Mouse (Mus musculus) kidney, postnatal 0 days (tissue): ENCODE data around the gene Zdhhc25. TPM values are rescaled to one million over a fixed set of nuclear protein-coding genes. Genes with fewer than 3 reads are reported as not detected.

Experiments used
- ATAC-seq: fragments of 200-750 bp; cut with Nextera tagmentation; replicated peaks from 2 replicates; pipeline ENCODE4 v1.8.0; 2017; ENCODE audit warnings: low read depth, moderate number of reproducible peaks, moderate TSS enrichment, moderate library complexity; ENCODE audit not compliant: low FRiP score
- DNase-seq: peaks from one replicate; pipeline ENCODE4 v3.0.0-alpha.2; 2016; ENCODE audit warnings: low spot score
- H3K27ac ChIP-seq: fragments of 300-500 bp; sonication (generic); 2 replicates; pipeline ENCODE4 v1.5.1; 2014; ENCODE audit warnings: mild to moderate bottlenecking
- H3K27me3 ChIP-seq: fragments of 300-500 bp; sonication (generic); 2 replicates; pipeline ENCODE4 v1.6.1; 2014; ENCODE audit warnings: low read length, mixed read lengths; ENCODE audit not compliant: insufficient read depth
- H3K36me3 ChIP-seq: fragments of 300-500 bp; sonication (generic); 2 replicates; pipeline ENCODE4 v1.6.1; 2014; ENCODE audit warnings: low read length, mixed read lengths; ENCODE audit not compliant: insufficient read depth
- H3K4me1 ChIP-seq: fragments of 300-500 bp; sonication (generic); replicated peaks from 2 replicates; pipeline ENCODE4 v1.6.1; 2014; ENCODE audit warnings: antibody characterized with exemption, low read length, mixed read lengths; ENCODE audit not compliant: insufficient read depth
- H3K4me2 ChIP-seq: fragments of 300-500 bp; sonication (generic); 2 replicates; pipeline ENCODE4 v1.6.1; 2014; ENCODE audit warnings: mild to moderate bottlenecking, low read length, moderate library complexity, mixed read lengths
- H3K4me3 ChIP-seq: fragments of 300-500 bp; sonication (generic); replicated peaks from 2 replicates; pipeline ENCODE4 v1.5.1; 2014; ENCODE audit warnings: low read depth, low read length
- H3K9ac ChIP-seq: fragments of 300-500 bp; sonication (generic); 2 replicates; pipeline ENCODE4 v1.6.1; 2014; ENCODE audit warnings: low read depth, low read length
- H3K9me3 ChIP-seq: fragments of 300-500 bp; sonication (generic); replicated peaks from 2 replicates; pipeline ENCODE4 v1.6.1; 2016; ENCODE audit warnings: low read length, inconsistent platforms, mixed read lengths
- CTCF ChIP-seq: IDR thresholded peaks from 2 replicates; pipeline ENCODE4 v1.5.1; 2016; ENCODE audit warnings: antibody characterized with exemption, low read depth, mild to moderate bottlenecking, moderate library complexity
- WGBS: fragments of 180-500 bp; shearing (Covaris S2); extraction: QIAGEN DNeasy Blood & Tissue Kit; methylation state at CpG from one replicate; pipeline ENCODE4 v1.1.7; 2014; 5-methylcytosine and 5-hydroxymethylcytosine counted together
- polyA plus RNA-seq: library from polyadenylated mRNA; unstranded; fragments of >200 nt; fragmentation: Nextera tagmentation; extraction: Ambion mirVana; gene quantifications from 2 replicates; pipeline ENCODE4 v1.2.1, GENCODE M21; 2015

Zdhhc25 gene
- polyA plus RNA-seq, result not detected in 2 replicates

DNA sequence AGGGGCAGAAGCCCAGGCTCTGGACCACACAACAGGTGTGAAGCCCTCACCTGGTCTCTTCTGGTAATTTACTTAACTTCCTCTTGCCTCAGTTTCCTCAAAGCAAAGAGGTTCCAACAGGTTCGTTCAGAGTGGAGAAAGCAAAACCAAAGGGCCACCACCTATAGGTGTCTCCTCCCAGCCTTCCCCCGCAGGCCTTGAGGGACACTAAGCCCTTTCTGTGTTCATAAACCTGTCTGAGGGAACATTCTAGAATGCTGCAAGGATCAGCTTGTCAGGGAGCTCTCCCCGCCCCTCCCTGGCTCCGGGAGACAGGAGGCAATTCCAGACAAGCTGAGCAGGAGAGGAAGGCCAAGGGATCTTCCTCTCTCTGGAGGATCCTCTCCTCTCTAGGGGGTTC lies at the start of gene Zdhhc25:
Gene Zdhhc25, plus strand, starts transcription at position 301 of the 400 bp plus-strand sequence.
- TF ChIP-seq CTCF, result no peak

GRCm38 (mm10) chr15:88552852-88553251 lies 47.2 kb upstream of the Zdhhc25 start:
- no peak overlapping the region for H3K27ac ChIP-seq
- no peaks in the 10 kb centered on the region for H3K9me3 ChIP-seq
- ATAC-seq, result no peak
- no peaks in the 10 kb centered on the region for H3K36me3 ChIP-seq
- H3K4me1 ChIP-seq, result no peaks in the 10 kb centered on the region
- no peak for DNase-seq
- H3K9ac ChIP-seq, result no peak overlapping the region
- H3K27me3 ChIP-seq, result no peaks in the 10 kb centered on the region
- H3K4me2 ChIP-seq, result no peak overlapping the region
- 77% methylated on average over 9 of the region's 9 CpGs for WGBS
- H3K4me3 ChIP-seq, result no peak overlapping the region
- no peak for TF ChIP-seq CTCF

More for the DNA sequence above, at the start of gene Zdhhc25:
- no peak for ATAC-seq
- no peaks in the 10 kb centered on the region for H3K27me3 ChIP-seq
- H3K4me3 ChIP-seq, result no peak within 1 kb of the TSS
- WGBS, result 89% methylated on average over 4 of the region's 4 CpGs
- no peak for DNase-seq
- no peak within 1 kb of the TSS for H3K27ac ChIP-seq
- no peaks in the 10 kb centered on the region for H3K4me1 ChIP-seq
- H3K36me3 ChIP-seq, result no peaks in the 10 kb centered on the region
- no peak within 1 kb of the TSS for H3K4me2 ChIP-seq
- H3K9ac ChIP-seq, result no peak within 1 kb of the TSS
- no peaks in the 10 kb centered on the region for H3K9me3 ChIP-seq

GRCm38 (mm10) chr15:88555476-88555875 lies 44.6 kb upstream of the Zdhhc25 start:
- no peaks in the 10 kb centered on the region for H3K9me3 ChIP-seq
- H3K27ac ChIP-seq, result no peak overlapping the region
- no peak overlapping the region for H3K9ac ChIP-seq
- H3K4me1 ChIP-seq, result no peaks in the 10 kb centered on the region
- H3K27me3 ChIP-seq, result no peaks in the 10 kb centered on the region
- H3K36me3 ChIP-seq, result no peaks in the 10 kb centered on the region
- 21% methylated on average over 8 of the region's 8 CpGs for WGBS
- H3K4me3 ChIP-seq, result no peak overlapping the region
- ATAC-seq, result no peak
- peak; percentile 52 for DNase-seq
- no peak overlapping the region for H3K4me2 ChIP-seq
- peak; percentile 74 for TF ChIP-seq CTCF

DNA sequence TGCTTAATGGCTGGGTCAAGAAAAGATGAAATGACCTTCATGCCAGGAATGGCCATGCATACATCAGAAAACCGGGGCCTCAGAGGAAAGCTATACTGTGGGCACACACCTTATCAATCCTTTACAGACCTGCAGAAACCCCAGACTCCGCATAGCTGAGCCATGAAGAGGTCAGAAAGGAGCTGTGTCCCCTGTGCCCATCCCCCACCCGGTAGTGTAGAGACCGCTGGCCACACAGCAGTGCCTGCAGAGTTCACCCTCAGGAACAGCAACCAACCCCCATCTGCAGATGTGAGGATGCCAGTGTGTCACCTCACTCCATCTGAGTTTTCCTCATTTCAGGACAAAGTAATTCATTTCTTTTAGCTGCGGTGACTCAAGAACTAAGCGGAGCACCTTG lies 39.5 kb upstream of the Zdhhc25 start:
- Histone ChIP-seq H3K9ac (no peak overlapping the region), H3K9me3 (no peaks in the 10 kb centered on the region), H3K4me1 (no peaks in the 10 kb centered on the region), H3K4me2 (no peak overlapping the region), H3K27ac (no peak overlapping the region), H3K4me3 (no peak overlapping the region), H3K27me3 (no peaks in the 10 kb centered on the region), H3K36me3 (no peaks in the 10 kb centered on the region)
- TF ChIP-seq CTCF, result no peak
- DNase-seq (no peak), ATAC-seq (no peak)
- WGBS, result 71% methylated on average over 6 of the region's 6 CpGs

GRCm38 (mm10) chr15:88561058-88561730 lies 38.9 kb upstream of the Zdhhc25 start:
- Histone ChIP-seq H3K4me2 (no peak overlapping the region), H3K4me3 (no peak overlapping the region), H3K9ac (no peak overlapping the region), H3K36me3 (no peaks in the 10 kb centered on the region), H3K4me1 (no peaks in the 10 kb centered on the region), H3K9me3 (no peaks in the 10 kb centered on the region), H3K27ac (no peak overlapping the region), H3K27me3 (no peaks in the 10 kb centered on the region)
- peak; percentile 19; the same call in 1 of the 2 replicates for TF ChIP-seq CTCF
- WGBS, result 6% methylated on average over 22 of the region's 22 CpGs
- no peak for ATAC-seq
- no peak for DNase-seq

DNA sequence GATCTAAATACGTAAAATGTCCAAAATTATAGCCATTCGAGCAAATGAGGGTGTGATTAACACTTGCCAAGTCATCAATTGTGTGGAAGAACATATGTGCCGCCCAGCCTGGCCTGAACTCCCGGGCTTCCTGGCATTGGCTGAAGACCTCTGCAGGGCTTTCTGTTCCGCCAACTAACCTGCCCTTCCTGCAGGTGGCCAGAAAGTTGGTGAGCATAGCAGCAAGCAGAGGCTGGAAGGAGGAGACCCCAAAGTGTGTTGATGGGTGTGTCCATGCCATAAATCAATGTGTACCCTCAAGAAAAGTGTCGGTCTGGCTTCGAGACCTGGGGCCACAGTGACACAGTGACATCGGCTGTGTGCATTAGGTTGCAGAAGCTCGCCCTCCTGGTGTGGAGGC lies 34.8 kb upstream of the Zdhhc25 start:
- Histone ChIP-seq H3K27me3 (no peaks in the 10 kb centered on the region), H3K4me3 (no peak overlapping the region), H3K27ac (no peak overlapping the region), H3K36me3 (no peaks in the 10 kb centered on the region), H3K9me3 (no peaks in the 10 kb centered on the region), H3K4me1 (no peaks in the 10 kb centered on the region), H3K4me2 (no peak overlapping the region), H3K9ac (no peak overlapping the region)
- 73% methylated on average over 9 of the region's 9 CpGs for WGBS
- TF ChIP-seq CTCF, result no peak
- ATAC-seq, result no peak
- DNase-seq, result no peak

DNA sequence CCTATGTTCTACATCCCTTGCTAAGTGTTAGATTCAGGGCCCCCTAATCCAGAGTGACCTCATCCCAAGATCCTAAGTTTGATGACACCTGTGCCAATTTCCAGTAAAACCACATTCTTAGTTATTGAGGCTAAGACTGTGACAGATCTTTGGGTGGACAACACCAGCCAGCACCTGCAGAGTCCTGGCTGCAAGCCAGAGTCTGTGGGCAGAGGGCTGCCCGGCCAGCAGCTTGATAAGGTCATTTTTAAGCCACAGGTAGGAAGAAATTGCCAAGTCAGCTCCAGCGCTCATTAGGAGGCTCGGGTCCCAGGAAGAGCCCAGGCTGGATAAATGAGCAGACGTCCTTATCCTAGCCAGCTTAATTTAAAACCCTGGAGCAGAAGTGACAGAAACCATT lies 34.3 kb upstream of the Zdhhc25 start:
- Histone ChIP-seq H3K27ac (no peak overlapping the region), H3K9ac (no peak overlapping the region), H3K27me3 (no peaks in the 10 kb centered on the region), H3K4me2 (no peak overlapping the region), H3K4me1 (no peaks in the 10 kb centered on the region), H3K36me3 (no peaks in the 10 kb centered on the region), H3K4me3 (no peak overlapping the region), H3K9me3 (no peaks in the 10 kb centered on the region)
- WGBS, result 75% methylated on average over 4 of the region's 4 CpGs
- no peak for TF ChIP-seq CTCF
- DNase-seq, result no peak
- ATAC-seq, result no peak
